Mouse (Mus musculus) gastrocnemius, adult 18-20 months (tissue): Measurements from ENCODE around the gene Grb10. TPM values are rescaled to one million over a fixed set of nuclear protein-coding genes. Genes with fewer than 3 reads are reported as not detected.

Source experiments
- total RNA-seq, 2 experiments: library from RNA; stranded (reverse); gene quantifications; 2 replicates each; pipeline ENCODE4 v1.2.3; 2021

The Grb10 gene
- total RNA-seq, 2 experiments from 2014 or later: 26.6 to 36.9 TPM

Other genes starting within 250 kb of the Grb10 start
- under 1 TPM; 0.14 to 0.18 TPM for gene Fignl1, start 229.7 kb downstream of the Grb10 start, total RNA-seq
- under 1 TPM; 0.66 to 0.71 TPM for gene Ddc, start 140.5 kb downstream of the Grb10 start, total RNA-seq